In genomic region chr4:117654703-117655499, GRCm38 (mm10) we compare ENCODE assay signal across 13 mouse cellular contexts. TPM values are rescaled to one million over a fixed set of nuclear protein-coding genes. Genes with fewer than 3 reads are reported as not detected.
DNase-seq lines count a peak whose midpoint lies in the region; ATAC-seq lines count a peak whose summit lies in the region.
"Had no signal": no experiment of that assay in that cellular context is flagged by ENCODE, and none has a peak within 500 bp of the region (broad histone marks: within the 10 kb centered on the region; RNA-seq: fewer than 3 reads in every experiment).

No protein-coding gene starts in this region.

- DNase-seq in heart, embryonic 10.5 days (ENCODE audit: low spot score), result no peak
- no peak for DNase-seq in hindbrain, embryonic 11.5 days (ENCODE audit: low spot score)
- DNase-seq in adrenal gland, postnatal 4 days (ENCODE audit: low spot score in 2 of 2), result no peak
- DNase-seq in layer of hippocampus, adult 9-11 months, result no peak
- DNase-seq in frontal cortex, adult 2 months (ENCODE audit: extremely low spot score in 1 of 2, low spot score in 1 of 2), result no peak
- DNase-seq: cerebellum, adult 2 months had no signal

- H3K4me3 ChIP-seq in heart, embryonic 10.5 days, result 0 out of 2 replicates have a peak overlapping the region, but pooled peaks have one; percentile 12
- H3K4me3 ChIP-seq in heart, embryonic 12.5 days, result no peak overlapping the region
- H3K4me3 ChIP-seq in embryonic facial prominence, embryonic 12.5 days, result no peak overlapping the region
- H3K4me3 ChIP-seq in hindbrain, embryonic 11.5 days (ENCODE audit: low read depth, low read length), result no peak overlapping the region
- no peak overlapping the region for H3K4me3 ChIP-seq in limb, embryonic 13.5 days
- H3K4me3 ChIP-seq: heart, embryonic 15.5 days; limb, embryonic 15.5 days had no signal

- H3K4me2 ChIP-seq in heart, embryonic 12.5 days, result no peak overlapping the region
- no peak overlapping the region for H3K4me2 ChIP-seq in embryonic facial prominence, embryonic 12.5 days (replicated peaks)
- no peak overlapping the region for H3K4me2 ChIP-seq in hindbrain, embryonic 11.5 days (replicated peaks; ENCODE audit: low read depth, low read length)
- no peak overlapping the region; the same call in 1 of the 2 replicates for H3K4me2 ChIP-seq in limb, embryonic 13.5 days (replicated peaks)
- H3K4me2 ChIP-seq: heart, embryonic 15.5 days; limb, embryonic 15.5 days had no signal

- no peak overlapping the region for H3K9ac ChIP-seq in heart, embryonic 12.5 days
- H3K9ac ChIP-seq in embryonic facial prominence, embryonic 12.5 days, result no peak overlapping the region
- no peak overlapping the region for H3K9ac ChIP-seq in hindbrain, embryonic 11.5 days (ENCODE audit: low read depth, low read length)
- no peak overlapping the region for H3K9ac ChIP-seq in limb, embryonic 13.5 days
- H3K9ac ChIP-seq: heart, embryonic 15.5 days; limb, embryonic 15.5 days had no signal

- peak overlapping the region; percentile 62 for H3K27ac ChIP-seq in heart, embryonic 10.5 days
- no peak overlapping the region for H3K27ac ChIP-seq in heart, embryonic 12.5 days (ENCODE audit: poor library complexity, severe bottlenecking)
- peak overlapping the region; percentile 1; the same call in 1 of the 2 replicates for H3K27ac ChIP-seq in embryonic facial prominence, embryonic 12.5 days
- H3K27ac ChIP-seq in hindbrain, embryonic 11.5 days (ENCODE audit: low read depth, low read length), result peak overlapping the region; percentile 55; the same call in 1 of the 2 replicates
- H3K27ac ChIP-seq in limb, embryonic 13.5 days, result peak overlapping the region; percentile 52; the same call in 1 of the 2 replicates
- H3K27ac ChIP-seq: heart, embryonic 15.5 days; limb, embryonic 15.5 days had no signal

- H3K9me3 ChIP-seq in heart, embryonic 10.5 days, result no peaks in the 10 kb centered on the region
- H3K9me3 ChIP-seq in heart, embryonic 12.5 days (replicated peaks), result no peaks in the 10 kb centered on the region
- no peaks in the 10 kb centered on the region for H3K9me3 ChIP-seq in embryonic facial prominence, embryonic 12.5 days
- H3K9me3 ChIP-seq in hindbrain, embryonic 11.5 days (ENCODE audit: control insufficient read depth, low read length), result no peaks in the 10 kb centered on the region
- no peaks in the 10 kb centered on the region for H3K9me3 ChIP-seq in limb, embryonic 13.5 days
- H3K9me3 ChIP-seq: heart, embryonic 15.5 days; limb, embryonic 15.5 days had no signal

- WGBS in heart, embryonic 10.5 days, result 31% methylated on average over 9 of the region's 9 CpGs
- WGBS in heart, embryonic 12.5 days, result 40% methylated on average over 9 of the region's 9 CpGs
- 26% methylated on average over 9 of the region's 9 CpGs for WGBS in embryonic facial prominence, embryonic 12.5 days
- WGBS in hindbrain, embryonic 11.5 days, result 47% methylated on average over 9 of the region's 9 CpGs
- 31% methylated on average over 9 of the region's 9 CpGs for WGBS in limb, embryonic 13.5 days

- no peak for ATAC-seq in heart, embryonic 12.5 days (ENCODE audit: insufficient number of reproducible peaks, low FRiP score)
- ATAC-seq in embryonic facial prominence, embryonic 12.5 days (ENCODE audit: insufficient number of reproducible peaks, insufficient read depth, low FRiP score, low TSS enrichment), result no peak
- no peak for ATAC-seq in hindbrain, embryonic 11.5 days (ENCODE audit: low FRiP score)
- no peak for ATAC-seq in limb, embryonic 13.5 days (ENCODE audit: low FRiP score, low read depth)
- ATAC-seq: inflammation-experienced regulatory T-cells, adult 6 months; Patski had no signal

- peaks cover 68% of the 10 kb centered on the region for H3K4me1 ChIP-seq in heart, embryonic 10.5 days
- peaks cover 43% of the 10 kb centered on the region for H3K4me1 ChIP-seq in heart, embryonic 12.5 days (replicated peaks)
- H3K4me1 ChIP-seq in embryonic facial prominence, embryonic 12.5 days, result peaks cover 54% of the 10 kb centered on the region
- H3K4me1 ChIP-seq in hindbrain, embryonic 11.5 days (replicated peaks; ENCODE audit: control insufficient read depth, insufficient read depth, low read length), result peaks cover 17% of the 10 kb centered on the region
- peaks cover 84% of the 10 kb centered on the region for H3K4me1 ChIP-seq in limb, embryonic 13.5 days

- H3K27me3 ChIP-seq in heart, embryonic 10.5 days (ENCODE audit: insufficient read depth, poor library complexity, severe bottlenecking), result no peaks in the 10 kb centered on the region
- no peaks in the 10 kb centered on the region for H3K27me3 ChIP-seq in heart, embryonic 12.5 days (replicated peaks)
- H3K27me3 ChIP-seq in embryonic facial prominence, embryonic 12.5 days, result no peaks in the 10 kb centered on the region
- no peaks in the 10 kb centered on the region for H3K27me3 ChIP-seq in hindbrain, embryonic 11.5 days (ENCODE audit: control insufficient read depth, insufficient read depth, low read length)
- no peaks in the 10 kb centered on the region for H3K27me3 ChIP-seq in limb, embryonic 13.5 days
- H3K27me3 ChIP-seq: heart, embryonic 15.5 days; limb, embryonic 15.5 days; Patski had no signal

- peaks cover 8% of the 10 kb centered on the region; the same call in 1 of the 2 replicates for H3K36me3 ChIP-seq in heart, embryonic 10.5 days
- H3K36me3 ChIP-seq in heart, embryonic 12.5 days, result peaks cover 13% of the 10 kb centered on the region; the same call in 1 of the 2 replicates
- H3K36me3 ChIP-seq in embryonic facial prominence, embryonic 12.5 days, result peaks cover 4% of the 10 kb centered on the region; the same call in 1 of the 2 replicates
- no peaks in the 10 kb centered on the region for H3K36me3 ChIP-seq in hindbrain, embryonic 11.5 days (ENCODE audit: control insufficient read depth, insufficient read depth, low read length)
- H3K36me3 ChIP-seq in limb, embryonic 13.5 days, result peaks cover 11% of the 10 kb centered on the region

RNA-seq across cellular contexts. Expression of gene Dmap1, which starts 27.2 kb away (rescaled TPM):
- 54.6 and 63.6 TPM in 2 replicates for polyA plus RNA-seq in heart, embryonic 10.5 days (2016; fragmentation: Nextera tagmentation; extraction: Ambion mirVana)
- polyA plus RNA-seq in heart, embryonic 12.5 days (2016; fragmentation: Nextera tagmentation; extraction: Ambion mirVana), result 44.0 and 47.2 TPM in 2 replicates
- polyA plus RNA-seq in embryonic facial prominence, embryonic 12.5 days (2016; fragmentation: Nextera tagmentation; extraction: Ambion mirVana), result 81.0 and 82.6 TPM in 2 replicates
- polyA plus RNA-seq in hindbrain, embryonic 11.5 days (2014; fragmentation: Nextera tagmentation; extraction: Ambion mirVana), result 76.1 and 82.2 TPM in 2 replicates
- 78.2 and 80.5 TPM in 2 replicates for polyA plus RNA-seq in limb, embryonic 13.5 days (2015; fragmentation: Nextera tagmentation; extraction: Ambion mirVana)
- 10 to 100 TPM; 49.0 to 49.2 TPM for total RNA-seq in adrenal gland, postnatal 4 days (2021)
- 45.9 and 47.8 TPM in 2 replicates for polyA plus RNA-seq in frontal cortex, adult 2 months (2012; rRNA removed)
